Comparison of ENCODE assay signal across 8 mouse cellular contexts in the genomic region with DNA sequence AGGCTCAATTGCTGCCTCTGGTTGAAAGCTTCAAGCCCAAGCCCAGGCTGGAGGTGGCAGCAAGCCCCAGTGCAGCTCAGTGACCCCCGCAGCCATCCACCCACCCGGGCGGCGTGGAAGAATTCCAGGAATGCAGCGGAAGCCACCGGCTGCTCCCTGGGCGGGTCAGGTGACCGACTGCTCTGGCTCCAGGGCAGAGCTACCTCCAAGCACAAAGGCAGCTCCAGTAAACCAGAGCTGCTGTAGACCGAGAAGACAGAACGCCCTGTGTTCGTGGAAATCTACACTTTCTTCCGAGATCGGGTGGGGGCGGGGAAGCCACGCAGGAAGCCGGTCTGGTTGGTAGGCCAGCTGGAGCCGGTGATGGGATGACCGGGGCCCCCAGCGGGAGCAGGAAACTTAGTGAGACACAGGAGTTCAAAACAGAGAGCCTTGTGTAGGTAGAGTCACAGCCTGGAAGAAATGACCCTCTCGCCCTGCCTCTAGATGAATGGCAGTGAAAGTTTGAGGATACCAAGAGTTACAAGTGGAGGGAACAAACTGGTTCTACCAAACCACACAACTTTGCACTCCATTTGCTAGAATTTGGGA. TPM values are rescaled to one million over a fixed set of nuclear protein-coding genes. Genes with fewer than 3 reads are reported as not detected.
DNase-seq lines count a peak whose midpoint lies in the region; ATAC-seq and TF ChIP-seq lines count a peak whose summit lies in the region.

No protein-coding gene starts in this region.

- TF ChIP-seq CTCF in layer of hippocampus, adult 2 months (conservative IDR thresholded peaks at IDR 0.05), result no peak

- DNase-seq in layer of hippocampus, adult 2 months (ENCODE audit: low spot score in 2 of 2), result no peak
- DNase-seq in layer of hippocampus, adult 9-10 months (ENCODE audit: low spot score), result no peak
- DNase-seq in embryonic facial prominence, embryonic 11.5 days (ENCODE audit: low spot score), result peak; percentile 80
- peak; percentile 53 for DNase-seq in hindbrain, embryonic 11.5 days (ENCODE audit: low spot score)
- DNase-seq in limb, embryonic 14.5 days (ENCODE audit: low spot score), result peak; percentile 69
- no peak for DNase-seq in B cell, adult 2 months

- H3K9ac ChIP-seq in embryonic facial prominence, embryonic 11.5 days (replicated peaks; ENCODE audit: low read length), result peak overlapping the region; percentile 61
- H3K9ac ChIP-seq in hindbrain, embryonic 11.5 days (ENCODE audit: low read depth, low read length), result peak overlapping the region; percentile 0; the same call in 1 of the 2 replicates
- H3K9ac ChIP-seq in limb, embryonic 14.5 days (ENCODE audit: low read depth, low read length, severe bottlenecking), result peak overlapping the region; percentile 55
- H3K9ac ChIP-seq in midbrain, embryonic 15.5 days, result peak overlapping the region; percentile 9; the same call in 1 of the 2 replicates

- ATAC-seq in embryonic facial prominence, embryonic 11.5 days (replicated peaks; ENCODE audit: insufficient number of reproducible peaks, low FRiP score, low TSS enrichment, low read depth), result peak; percentile 84
- peak; percentile 49; the same call in 1 of the 2 replicates for ATAC-seq in hindbrain, embryonic 11.5 days (ENCODE audit: low FRiP score)
- peak; percentile 91 for ATAC-seq in limb, embryonic 14.5 days (ENCODE audit: low FRiP score, low read depth)
- ATAC-seq in midbrain, embryonic 15.5 days (replicated peaks), result peak; percentile 64
- ATAC-seq in inflammation-experienced regulatory T-cells, adult 6 months, result no peak

- no peak overlapping the region for H3K27ac ChIP-seq in layer of hippocampus, adult 2 months
- H3K27ac ChIP-seq in embryonic facial prominence, embryonic 11.5 days (replicated peaks; ENCODE audit: low read depth, low read length), result peak overlapping the region; percentile 60
- H3K27ac ChIP-seq in hindbrain, embryonic 11.5 days (ENCODE audit: low read depth, low read length), result peak overlapping the region; percentile 67
- H3K27ac ChIP-seq in limb, embryonic 14.5 days (replicated peaks; ENCODE audit: low read depth, low read length), result peak overlapping the region; percentile 78
- H3K27ac ChIP-seq in midbrain, embryonic 15.5 days, result no peak overlapping the region

- H3K4me1 ChIP-seq in embryonic facial prominence, embryonic 11.5 days (ENCODE audit: control insufficient read depth, insufficient read depth, low read length), result no peaks in the 10 kb centered on the region
- H3K4me1 ChIP-seq in hindbrain, embryonic 11.5 days (replicated peaks; ENCODE audit: control insufficient read depth, insufficient read depth, low read length), result no peaks in the 10 kb centered on the region
- peaks cover 11% of the 10 kb centered on the region for H3K4me1 ChIP-seq in limb, embryonic 14.5 days (ENCODE audit: control insufficient read depth, insufficient read depth, low read length)
- H3K4me1 ChIP-seq in midbrain, embryonic 15.5 days, result peaks cover 9% of the 10 kb centered on the region

- H3K27me3 ChIP-seq in embryonic facial prominence, embryonic 11.5 days (ENCODE audit: control insufficient read depth, insufficient read depth, low read length), result no peaks in the 10 kb centered on the region
- no peaks in the 10 kb centered on the region for H3K27me3 ChIP-seq in hindbrain, embryonic 11.5 days (ENCODE audit: control insufficient read depth, insufficient read depth, low read length)
- H3K27me3 ChIP-seq in limb, embryonic 14.5 days (ENCODE audit: control insufficient read depth, insufficient read depth, low read length), result no peaks in the 10 kb centered on the region
- H3K27me3 ChIP-seq in midbrain, embryonic 15.5 days (replicated peaks), result no peaks in the 10 kb centered on the region

- 4% methylated on average over 20 of the region's 20 CpGs for WGBS in embryonic facial prominence, embryonic 11.5 days
- 8% methylated on average over 20 of the region's 20 CpGs for WGBS in hindbrain, embryonic 11.5 days
- 3% methylated on average over 20 of the region's 20 CpGs for WGBS in limb, embryonic 14.5 days
- 11% methylated on average over 20 of the region's 20 CpGs for WGBS in midbrain, embryonic 15.5 days

- 0 out of 2 replicates have a peak, but pooled peaks have one; percentile 29 for TF ChIP-seq POLR2A in limb, embryonic 14.5 days (IDR thresholded peaks at IDR 0.05; ENCODE audit: borderline replicate concordance, extremely low read depth, insufficient read depth, insufficient read length)

- H3K4me2 ChIP-seq in embryonic facial prominence, embryonic 11.5 days (ENCODE audit: low read depth, low read length), result peak overlapping the region; percentile 38
- peak overlapping the region; percentile 22; the same call in 1 of the 2 replicates for H3K4me2 ChIP-seq in hindbrain, embryonic 11.5 days (replicated peaks; ENCODE audit: low read depth, low read length)
- H3K4me2 ChIP-seq in limb, embryonic 14.5 days (replicated peaks; ENCODE audit: low read depth, low read length, severe bottlenecking), result peak overlapping the region; percentile 55
- H3K4me2 ChIP-seq in midbrain, embryonic 15.5 days, result peak overlapping the region; percentile 48

- no peaks in the 10 kb centered on the region for H3K9me3 ChIP-seq in embryonic facial prominence, embryonic 11.5 days (replicated peaks; ENCODE audit: control insufficient read depth, low read length)
- no peaks in the 10 kb centered on the region for H3K9me3 ChIP-seq in hindbrain, embryonic 11.5 days (ENCODE audit: control insufficient read depth, low read length)
- no peaks in the 10 kb centered on the region for H3K9me3 ChIP-seq in limb, embryonic 14.5 days (ENCODE audit: control insufficient read depth, low read length)
- no peaks in the 10 kb centered on the region for H3K9me3 ChIP-seq in midbrain, embryonic 15.5 days

- no peaks in the 10 kb centered on the region for H3K36me3 ChIP-seq in embryonic facial prominence, embryonic 11.5 days (replicated peaks; ENCODE audit: control insufficient read depth, insufficient read depth, low read depth, low read length)
- H3K36me3 ChIP-seq in hindbrain, embryonic 11.5 days (ENCODE audit: control insufficient read depth, insufficient read depth, low read length), result no peaks in the 10 kb centered on the region
- H3K36me3 ChIP-seq in limb, embryonic 14.5 days (ENCODE audit: control insufficient read depth, insufficient read depth, low read length), result no peaks in the 10 kb centered on the region
- no peaks in the 10 kb centered on the region for H3K36me3 ChIP-seq in midbrain, embryonic 15.5 days (replicated peaks)

- peak overlapping the region; percentile 13; the same call in 1 of the 2 replicates for H3K4me3 ChIP-seq in layer of hippocampus, adult 2 months
- peak overlapping the region; percentile 15; the same call in 1 of the 2 replicates for H3K4me3 ChIP-seq in embryonic facial prominence, embryonic 11.5 days (ENCODE audit: low read depth, low read length)
- H3K4me3 ChIP-seq in hindbrain, embryonic 11.5 days (ENCODE audit: low read depth, low read length), result 0 out of 2 replicates have a peak overlapping the region, but pooled peaks have one; percentile 3
- peak overlapping the region; percentile 31 for H3K4me3 ChIP-seq in limb, embryonic 14.5 days (replicated peaks; ENCODE audit: low read length)
- peak overlapping the region; percentile 27 for H3K4me3 ChIP-seq in midbrain, embryonic 15.5 days

RNA-seq across cellular contexts. Expression of gene Veph1, which starts 4.2 kb away (rescaled TPM):
- total RNA-seq in layer of hippocampus, adult 2 months (2021), result under 1 TPM; 0.13 to 0.20 TPM
- 3.9 and 5.5 TPM in 2 replicates for polyA plus RNA-seq in embryonic facial prominence, embryonic 11.5 days (2014; fragmentation: Nextera tagmentation; extraction: Ambion mirVana)
- polyA plus RNA-seq in hindbrain, embryonic 11.5 days (2014; fragmentation: Nextera tagmentation; extraction: Ambion mirVana), result 17.2 and 26.2 TPM in 2 replicates
- 0.85 and 1.2 TPM in 2 replicates for polyA plus RNA-seq in limb, embryonic 14.5 days (2012; rRNA removed)
- polyA plus RNA-seq in limb, embryonic 14.5 days (2014; fragmentation: Nextera tagmentation; extraction: Ambion mirVana), result 2.3 and 2.8 TPM in 2 replicates
- 6.4 and 6.8 TPM in 2 replicates for polyA plus RNA-seq in midbrain, embryonic 15.5 days (2015; fragmentation: Nextera tagmentation; extraction: Ambion mirVana)
- polyA plus RNA-seq in inflammation-experienced regulatory T-cells, adult 6 months (2017; shearing (Covaris generic)), result not detected

Comparison
In these comparisons a context has a peak if more than half of its experiments do, and no peak if none do; other contexts are left out.
1. DNase-seq: peak in embryonic facial prominence, embryonic 11.5 days (single experiment), hindbrain, embryonic 11.5 days (single experiment) and limb, embryonic 14.5 days (single experiment); none in layer of hippocampus, adult 2 months (0 of 2), layer of hippocampus, adult 9-10 months (single experiment) and B cell, adult 2 months (0 of 2).
2. H3K27ac ChIP-seq: peak in embryonic facial prominence, embryonic 11.5 days (single experiment), hindbrain, embryonic 11.5 days (single experiment) and limb, embryonic 14.5 days (single experiment); none in layer of hippocampus, adult 2 months (single experiment) and midbrain, embryonic 15.5 days (single experiment).
3. H3K9ac ChIP-seq: peak in every context shown above with its lines; median percentile 61 in embryonic facial prominence, embryonic 11.5 days; 55 in limb, embryonic 14.5 days; 9 in midbrain, embryonic 15.5 days; 0 in hindbrain, embryonic 11.5 days.
4. Peak in every context shown above with its lines, with median percentiles within 50 percentile points of each other: H3K4me3 ChIP-seq and H3K4me2 ChIP-seq.